Mouse (Mus musculus): ENCODE data around the gene Vmn1r192.
"Not testable (repeated sequence)": the region's sequence is repeated elsewhere in the genome, so short reads cannot be mapped to it uniquely, and the experiment has no call there.

The Vmn1r192 gene

GRCm38 (mm10) chr13:22191041-22191440 lies at the start of gene Vmn1r192:
TSS of gene Vmn1r192 (minus strand) at chr13:22191141.
- DNase-seq (ENCODE audit: low spot score): no peak

- DNase-seq (ENCODE audit: low spot score): not testable (repeated sequence)
These were observed 32.1 kb upstream of the Vmn1r192 start, which contains the start of gene Vmn1r193 for GRCm38 (mm10) chr13:22223060-22223459. TSS of gene Vmn1r193 (minus strand) at chr13:22223160.

- DNase-seq (ENCODE audit: low spot score): not testable (repeated sequence)
These were observed 1.8 kb upstream of the Vmn1r192 start for GRCm38 (mm10) chr13:22192756-22193155.

- DNase-seq (ENCODE audit: low spot score): no peak
These were observed 556 bp downstream of the Vmn1r192 start for GRCm38 (mm10) chr13:22190385-22190784.

GRCm38 (mm10) chr13:22189313-22189712 lies 1.6 kb downstream of the Vmn1r192 start:
- no peak for DNase-seq (ENCODE audit: low spot score)

- DNase-seq (ENCODE audit: low spot score): no peak
These were observed 7.1 kb downstream of the Vmn1r192 start, which contains the start of gene Vmn1r191 for GRCm38 (mm10) chr13:22183869-22184268. TSS of gene Vmn1r191 (minus strand) at chr13:22183969.

- DNase-seq (ENCODE audit: low spot score): no peak
These were observed 22.5 kb downstream of the Vmn1r192 start for GRCm38 (mm10) chr13:22168416-22168815.

- DNase-seq (ENCODE audit: low spot score): peak; percentile 4
These were observed 54.2 kb downstream of the Vmn1r192 start for GRCm38 (mm10) chr13:22136495-22137293.
